Mouse (Mus musculus): ENCODE results near the gene Zfp619. TPM values are rescaled to one million over a fixed set of nuclear protein-coding genes. Genes with fewer than 3 reads are reported as not detected.
"Not testable (repeated sequence)": the region's sequence is repeated elsewhere in the genome, so short reads cannot be mapped to it uniquely, and the experiment has no call there.

Zfp619 gene
- polyA plus RNA-seq, 1 experiment, result 0.51 TPM

DNA sequence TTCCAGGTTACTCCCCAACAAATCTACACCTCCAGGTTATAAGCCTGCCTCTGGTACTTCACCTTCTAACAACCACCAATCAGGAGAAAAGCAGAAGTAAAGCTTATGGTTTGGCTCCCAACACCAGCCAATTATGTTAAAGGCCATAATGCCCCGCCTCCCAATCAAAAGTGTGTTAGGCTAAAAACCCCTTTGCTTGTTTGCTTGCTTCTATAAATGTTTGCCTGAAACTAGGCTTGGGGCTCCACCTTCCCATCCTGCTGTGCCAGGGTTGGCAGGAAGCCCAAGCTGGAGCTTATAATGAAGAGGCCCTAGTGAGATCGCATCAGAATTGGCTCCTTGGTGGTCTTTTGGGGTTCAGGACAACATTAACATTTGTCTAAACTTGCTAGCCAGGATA is 31.8 kb downstream of the Zfp619 start:
- TF ChIP-seq POLR2A (IDR thresholded peaks at IDR 0.05; ENCODE audit: control insufficient read depth, extremely low read depth, insufficient read depth, low read length, poor library complexity) (no peak), CTCF (IDR thresholded peaks at IDR 0.05; ENCODE audit: borderline replicate concordance, control insufficient read depth, extremely low read depth, insufficient read depth, low read length, poor library complexity) (no peak)
- DNase-seq, result no peak
- no peaks in the 10 kb centered on the region for H3K36me3 ChIP-seq (ENCODE audit: control insufficient read depth, insufficient read depth, low read length)
- H3K4me3 ChIP-seq (ENCODE audit: control insufficient read depth, insufficient read depth, low read length), result no peak overlapping the region
- peaks cover 12% of the 10 kb centered on the region for H3K4me1 ChIP-seq (replicated peaks; ENCODE audit: control insufficient read depth, insufficient read depth, low read length)
- H3K27me3 ChIP-seq (ENCODE audit: control insufficient read depth, insufficient read depth, low read length), result no peaks in the 10 kb centered on the region
- no peak overlapping the region for H3K27ac ChIP-seq (ENCODE audit: control insufficient read depth, insufficient read depth, low read length)
- 96% methylated on average over 2 of the region's 2 CpGs for WGBS

DNA sequence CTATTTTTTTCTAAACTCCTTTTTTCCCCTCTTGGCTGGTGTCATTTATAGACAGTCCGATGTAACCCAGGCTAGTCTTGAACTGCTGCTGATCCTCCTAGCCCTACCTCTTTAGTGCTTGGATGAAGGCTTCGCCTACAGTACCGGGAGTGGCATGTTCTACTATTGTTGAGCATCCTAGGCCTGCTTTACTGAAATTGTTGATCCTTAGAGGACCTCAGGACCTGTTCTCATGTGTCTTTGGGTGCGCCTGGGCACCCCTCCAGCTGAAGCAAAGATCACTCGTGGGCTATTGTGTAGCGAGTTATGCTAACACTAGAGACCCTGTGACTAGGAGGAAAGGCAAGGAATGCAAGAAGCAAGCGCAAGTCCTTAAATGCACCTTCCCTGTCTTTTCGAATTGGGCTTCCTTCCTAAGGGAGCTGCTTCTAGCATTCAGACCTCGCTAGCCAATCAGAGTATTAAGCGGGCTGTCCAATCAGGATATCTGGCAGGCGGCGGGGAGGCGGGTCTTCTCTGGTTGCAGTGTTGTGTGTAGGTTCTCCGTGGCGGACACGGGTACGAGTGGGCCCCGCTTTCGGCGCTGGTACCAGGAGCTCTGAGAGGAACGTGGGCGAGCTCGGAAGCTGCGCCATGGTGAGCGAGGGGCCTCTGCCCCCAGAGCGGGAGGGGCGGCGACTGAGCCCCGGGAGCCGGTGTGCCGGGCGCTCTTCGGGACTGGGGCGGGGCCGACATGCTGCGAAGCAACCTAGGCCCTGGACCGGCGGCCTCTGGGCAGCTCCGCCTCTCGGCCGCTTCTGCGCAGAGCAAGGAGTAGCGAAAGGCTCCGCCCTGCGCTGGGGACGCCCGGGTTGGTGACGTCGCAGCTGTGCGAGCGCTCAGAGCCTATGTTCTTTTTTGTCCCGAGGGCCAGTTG is 34.7 kb downstream of the Zfp619 start:
- peak overlapping the region; percentile 79 for H3K4me3 ChIP-seq (ENCODE audit: control insufficient read depth, insufficient read depth, low read length)
- 4% methylated on average over 52 of the region's 52 CpGs for WGBS
- peaks cover 5% of the 10 kb centered on the region for H3K4me1 ChIP-seq (replicated peaks; ENCODE audit: control insufficient read depth, insufficient read depth, low read length)
- no peaks in the 10 kb centered on the region for H3K27me3 ChIP-seq (ENCODE audit: control insufficient read depth, insufficient read depth, low read length)
- peak; percentile 75 for TF ChIP-seq POLR2A (IDR thresholded peaks at IDR 0.05; ENCODE audit: control insufficient read depth, extremely low read depth, insufficient read depth, low read length, poor library complexity)
- peak; percentile 45; the same call in 1 of the 2 replicates for TF ChIP-seq CTCF (IDR thresholded peaks at IDR 0.05; ENCODE audit: borderline replicate concordance, control insufficient read depth, extremely low read depth, insufficient read depth, low read length, poor library complexity)
- H3K36me3 ChIP-seq (ENCODE audit: control insufficient read depth, insufficient read depth, low read length), result peaks cover 5% of the 10 kb centered on the region
- peak overlapping the region; percentile 74 for H3K27ac ChIP-seq (ENCODE audit: control insufficient read depth, insufficient read depth, low read length)
- peak; percentile 94 for DNase-seq

DNA sequence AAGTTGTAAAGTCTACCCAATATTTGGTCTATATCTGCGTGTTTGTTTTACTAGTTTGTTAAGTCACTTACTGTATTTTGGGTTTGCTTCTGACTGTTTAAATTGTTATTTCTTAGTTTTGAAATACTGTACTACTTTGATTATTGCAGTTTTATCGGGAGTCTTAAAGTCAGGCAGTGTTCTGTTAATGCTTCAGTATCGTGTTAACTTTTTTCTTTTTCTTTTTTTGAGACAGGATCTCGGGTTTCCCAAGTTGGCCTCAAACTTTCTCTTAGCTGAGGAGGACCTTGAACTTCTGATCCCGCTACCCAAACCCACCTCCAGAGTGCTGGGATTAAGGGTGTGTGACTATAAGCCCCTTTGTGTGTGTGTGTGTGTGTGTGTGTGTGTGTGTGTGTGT is 35.4 kb downstream of the Zfp619 start:
- Histone ChIP-seq H3K4me3 (ENCODE audit: control insufficient read depth, insufficient read depth, low read length) (peak overlapping the region; percentile 41; the same call in 1 of the 2 replicates), H3K27ac (ENCODE audit: control insufficient read depth, insufficient read depth, low read length) (0 out of 2 replicates have a peak overlapping the region, but pooled peaks have one; percentile 57), H3K27me3 (ENCODE audit: control insufficient read depth, insufficient read depth, low read length) (no peaks in the 10 kb centered on the region), H3K36me3 (ENCODE audit: control insufficient read depth, insufficient read depth, low read length) (peaks cover 5% of the 10 kb centered on the region), H3K4me1 (replicated peaks; ENCODE audit: control insufficient read depth, insufficient read depth, low read length) (peaks cover 5% of the 10 kb centered on the region)
- 1% methylated on average over 5 of the region's 5 CpGs for WGBS
- DNase-seq, result peak; percentile 6
- TF ChIP-seq CTCF (IDR thresholded peaks at IDR 0.05; ENCODE audit: borderline replicate concordance, control insufficient read depth, extremely low read depth, insufficient read depth, low read length, poor library complexity), result no peak
- TF ChIP-seq POLR2A (IDR thresholded peaks at IDR 0.05; ENCODE audit: control insufficient read depth, extremely low read depth, insufficient read depth, low read length, poor library complexity), result no peak

DNA sequence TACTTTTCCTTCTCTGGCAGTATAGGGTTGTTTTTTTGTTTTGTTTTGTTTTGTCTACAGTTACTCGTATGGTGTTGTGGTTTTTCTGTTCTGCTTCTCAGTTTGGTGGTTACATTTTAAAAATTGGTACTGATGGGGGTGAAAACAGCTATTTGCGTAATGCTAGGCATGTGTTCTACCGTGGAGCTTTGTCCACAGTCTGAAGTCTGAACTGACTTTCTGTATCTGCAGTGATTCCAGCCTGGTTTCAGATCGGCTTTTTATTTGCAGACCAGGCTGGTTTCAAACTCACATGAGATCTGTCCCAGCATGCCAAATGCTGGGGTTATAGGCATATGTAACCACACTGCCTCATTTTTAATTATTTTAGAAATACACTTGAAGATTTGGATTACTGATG is 36.3 kb downstream of the Zfp619 start:
- Histone ChIP-seq H3K36me3 (ENCODE audit: control insufficient read depth, insufficient read depth, low read length) (peaks cover 5% of the 10 kb centered on the region), H3K27me3 (ENCODE audit: control insufficient read depth, insufficient read depth, low read length) (no peaks in the 10 kb centered on the region), H3K27ac (ENCODE audit: control insufficient read depth, insufficient read depth, low read length) (no peak overlapping the region), H3K4me3 (ENCODE audit: control insufficient read depth, insufficient read depth, low read length) (no peak overlapping the region), H3K4me1 (replicated peaks; ENCODE audit: control insufficient read depth, insufficient read depth, low read length) (peaks cover 5% of the 10 kb centered on the region)
- TF ChIP-seq POLR2A (IDR thresholded peaks at IDR 0.05; ENCODE audit: control insufficient read depth, extremely low read depth, insufficient read depth, low read length, poor library complexity) (no peak), CTCF (IDR thresholded peaks at IDR 0.05; ENCODE audit: borderline replicate concordance, control insufficient read depth, extremely low read depth, insufficient read depth, low read length, poor library complexity) (no peak)
- 70% methylated on average over 4 of the region's 4 CpGs for WGBS
- no peak for DNase-seq

DNA sequence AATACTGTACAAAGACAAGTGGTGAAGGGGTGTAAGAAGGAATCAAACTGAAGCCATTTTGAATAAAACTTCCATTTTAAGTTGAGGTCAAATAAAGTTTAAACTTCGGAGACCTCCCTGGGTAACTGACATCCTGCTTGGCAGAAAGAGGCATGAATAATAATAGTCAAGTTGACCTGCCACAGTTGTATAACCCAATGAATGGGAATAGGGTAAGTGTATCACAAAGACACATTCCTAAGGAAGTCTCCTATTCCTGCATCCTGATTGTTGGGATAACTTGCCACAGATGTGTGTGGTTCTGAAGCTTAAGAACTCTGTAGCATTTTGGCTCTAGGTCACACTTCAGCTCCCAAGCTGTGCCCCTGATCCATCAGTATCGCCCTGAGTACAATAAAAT is 62.5 kb downstream of the Zfp619 start:
- no peak overlapping the region for H3K27ac ChIP-seq (ENCODE audit: control insufficient read depth, insufficient read depth, low read length)
- no peaks in the 10 kb centered on the region for H3K27me3 ChIP-seq (ENCODE audit: control insufficient read depth, insufficient read depth, low read length)
- H3K4me1 ChIP-seq (replicated peaks; ENCODE audit: control insufficient read depth, insufficient read depth, low read length), result no peaks in the 10 kb centered on the region
- no peak for TF ChIP-seq CTCF (IDR thresholded peaks at IDR 0.05; ENCODE audit: borderline replicate concordance, control insufficient read depth, extremely low read depth, insufficient read depth, low read length, poor library complexity)
- TF ChIP-seq POLR2A (IDR thresholded peaks at IDR 0.05; ENCODE audit: control insufficient read depth, extremely low read depth, insufficient read depth, low read length, poor library complexity), result no peak
- no peak for DNase-seq
- 91% methylated on average over 2 of the region's 2 CpGs for WGBS
- H3K4me3 ChIP-seq (ENCODE audit: control insufficient read depth, insufficient read depth, low read length), result no peak overlapping the region
- no peaks in the 10 kb centered on the region for H3K36me3 ChIP-seq (ENCODE audit: control insufficient read depth, insufficient read depth, low read length)

DNA sequence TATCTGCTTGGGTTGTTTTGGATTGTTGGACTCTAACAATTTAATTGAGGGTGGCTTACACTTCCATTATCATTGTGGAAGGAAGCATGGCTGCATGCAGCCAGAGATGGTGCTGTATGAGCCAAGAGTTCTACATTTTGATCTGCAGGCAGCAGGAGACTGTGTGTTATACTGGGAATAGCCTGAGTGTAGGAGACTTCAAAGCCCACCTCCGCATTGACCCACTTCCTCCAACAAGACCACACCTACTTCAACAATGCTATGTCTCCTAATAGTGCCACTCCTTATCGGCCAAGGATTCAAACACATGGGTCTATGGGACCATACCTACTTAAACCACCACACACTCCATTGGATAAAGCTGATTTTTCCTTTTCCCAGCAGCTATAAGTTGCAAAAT is 63.0 kb downstream of the Zfp619 start:
- H3K27me3 ChIP-seq (ENCODE audit: control insufficient read depth, insufficient read depth, low read length), result no peaks in the 10 kb centered on the region
- no peak overlapping the region for H3K4me3 ChIP-seq (ENCODE audit: control insufficient read depth, insufficient read depth, low read length)
- no peaks in the 10 kb centered on the region for H3K36me3 ChIP-seq (ENCODE audit: control insufficient read depth, insufficient read depth, low read length)
- TF ChIP-seq CTCF (IDR thresholded peaks at IDR 0.05; ENCODE audit: borderline replicate concordance, control insufficient read depth, extremely low read depth, insufficient read depth, low read length, poor library complexity), result no peak
- no peak for TF ChIP-seq POLR2A (IDR thresholded peaks at IDR 0.05; ENCODE audit: control insufficient read depth, extremely low read depth, insufficient read depth, low read length, poor library complexity)
- 93% methylated on average over 2 of the region's 2 CpGs for WGBS
- DNase-seq, result no peak
- H3K4me1 ChIP-seq (replicated peaks; ENCODE audit: control insufficient read depth, insufficient read depth, low read length), result no peaks in the 10 kb centered on the region
- H3K27ac ChIP-seq (ENCODE audit: control insufficient read depth, insufficient read depth, low read length), result no peak overlapping the region

DNA sequence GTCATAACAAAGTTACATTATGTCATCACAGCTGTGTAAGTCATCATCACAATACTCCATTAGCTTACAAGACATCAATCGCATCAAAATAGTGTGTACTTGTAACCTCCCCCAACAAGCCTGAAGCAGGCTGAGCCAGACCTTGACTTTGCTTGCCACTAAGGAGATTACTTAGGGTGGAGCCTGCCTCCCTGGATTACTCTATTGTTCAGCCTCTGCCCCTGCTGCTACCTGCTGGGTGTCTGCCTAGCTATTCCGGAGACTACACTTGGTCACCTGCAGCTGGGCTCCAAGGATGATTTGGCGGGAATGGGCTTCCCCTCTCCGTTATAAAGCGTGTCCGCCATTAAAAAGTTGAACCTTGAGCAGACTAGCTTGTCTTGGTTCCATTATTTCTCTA is 69.3 kb downstream of the Zfp619 start:
- not testable (repeated sequence) for H3K27me3 ChIP-seq (ENCODE audit: control insufficient read depth, insufficient read depth, low read length); H3K4me1 ChIP-seq (replicated peaks; ENCODE audit: control insufficient read depth, insufficient read depth, low read length); H3K36me3 ChIP-seq (ENCODE audit: control insufficient read depth, insufficient read depth, low read length); DNase-seq; H3K27ac ChIP-seq (ENCODE audit: control insufficient read depth, insufficient read depth, low read length); H3K4me3 ChIP-seq (ENCODE audit: control insufficient read depth, insufficient read depth, low read length)
- 94% methylated on average over 6 of the region's 6 CpGs for WGBS
